Mouse (Mus musculus) heart, postnatal 0 days (tissue): ENCODE results near the gene Mmp21.

Source experiments
- CTCF ChIP-seq: IDR thresholded peaks from 2 replicates; pipeline ENCODE4 v1.5.1; 2016; ENCODE audit warnings: antibody characterized with exemption, control low read depth, low read depth
- EP300 ChIP-seq: IDR thresholded peaks from 2 replicates; pipeline ENCODE4 v1.6.1; 2016; ENCODE audit warnings: antibody characterized with exemption, low read depth

DNA sequence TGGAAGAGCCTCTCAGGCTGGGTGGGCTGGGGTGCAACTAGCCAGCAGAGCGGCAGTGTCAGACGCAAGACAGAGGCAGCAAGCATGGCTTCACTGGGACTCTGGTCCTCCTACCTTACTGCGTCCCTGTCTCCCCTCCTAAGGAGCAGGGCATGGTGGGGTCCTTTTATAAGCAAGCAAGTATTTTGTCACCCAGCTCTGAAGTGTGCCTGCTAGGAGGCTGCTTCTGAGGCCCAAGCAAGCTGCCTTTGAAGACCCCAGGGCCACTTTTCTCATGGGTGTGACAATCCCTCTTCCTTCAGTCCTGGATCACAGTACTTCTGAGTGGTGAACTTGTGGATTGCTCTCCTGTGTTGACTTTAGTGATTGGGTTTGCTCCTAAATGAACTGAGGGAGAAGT is at the start of gene Mmp21:
- no peak for TF ChIP-seq CTCF
- no peak for TF ChIP-seq EP300
